Mouse (Mus musculus): ENCODE measurements around the gene Btbd35f5.
"Not testable (repeated sequence)": the region's sequence is repeated elsewhere in the genome, so short reads cannot be mapped to it uniquely, and the experiment has no call there.

The Btbd35f5 gene

DNA sequence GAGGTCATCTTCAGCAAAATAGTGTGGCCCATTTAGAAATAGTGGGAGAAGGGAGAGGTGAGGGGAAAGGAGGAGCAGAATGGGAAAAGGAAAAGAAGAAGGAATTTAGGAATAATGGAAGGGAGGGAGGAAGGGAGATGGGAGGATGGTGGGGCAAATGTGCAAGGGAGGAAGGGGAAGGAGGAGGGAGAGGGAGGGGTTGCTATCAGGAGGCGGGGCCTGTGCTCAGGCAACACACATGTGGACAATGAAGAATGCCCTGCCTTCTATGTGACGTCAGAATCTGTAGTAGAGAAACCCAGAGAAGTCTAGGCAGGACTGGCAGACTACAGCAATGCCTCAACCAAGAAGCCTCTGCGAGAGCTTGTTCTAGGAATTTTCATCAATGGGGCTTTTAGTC is at the start of gene Btbd35f5:
Gene Btbd35f5, plus strand, starts transcription at position 301 of the 400 bp plus-strand sequence.
- not testable (repeated sequence) for DNase-seq (ENCODE audit: low spot score)

DNA sequence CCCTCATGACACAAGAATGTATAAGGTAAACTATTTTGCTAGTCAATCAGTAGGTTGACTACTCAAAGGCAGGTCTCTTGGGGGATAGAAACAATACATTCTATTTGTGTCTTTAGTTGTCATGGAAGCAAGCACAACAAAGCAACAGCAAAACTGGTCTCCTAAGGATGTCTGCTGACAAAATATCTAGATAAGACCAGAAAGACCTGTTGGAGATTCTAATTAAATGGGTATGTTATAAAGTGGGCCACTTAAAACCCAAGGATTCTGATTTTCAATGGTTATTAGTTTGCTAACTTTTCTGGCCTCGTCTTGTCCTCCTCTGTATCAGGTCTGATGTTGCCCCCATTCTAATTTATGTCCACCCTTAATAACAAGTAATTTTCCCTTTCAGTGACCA is 32.2 kb upstream of the Btbd35f5 start, which contains the start of gene Gm21789:
Gene Gm21789, plus strand, starts transcription at position 301 of the 400 bp plus-strand sequence.
- DNase-seq (ENCODE audit: low spot score): not testable (repeated sequence)

Data from testis, postnatal 14 days (tissue).